Mouse (Mus musculus) MEL (cell line): ENCODE results near the gene Sap18.

Source experiments
- CHD2 ChIP-seq: IDR thresholded peaks from 2 replicates; pipeline ENCODE4 v1.6.1; 2011; ENCODE audit warnings: low read length, improper control_type of control experiment
- CTCF ChIP-seq, 3 experiments: IDR thresholded peaks in 2 of 3; conservative IDR thresholded peaks in 1 of 3; 2 replicates each; pipeline ENCODE4 v1.5.1; 2011 to 2012; ENCODE audit warnings: low read length in 3 of 3, low read depth in 2 of 3, mild to moderate bottlenecking in 2 of 3, improper control_type of control experiment in 1 of 3, inconsistent platforms in 1 of 3, mixed read lengths in 1 of 3, moderate library complexity in 1 of 3; ENCODE audit not compliant: control insufficient read depth in 1 of 3, insufficient read depth in 1 of 3, poor library complexity in 1 of 3, severe bottlenecking in 1 of 3
- E2F4 ChIP-seq: IDR thresholded peaks from 2 replicates; pipeline ENCODE4 v1.6.1; 2011; ENCODE audit warnings: low read depth, low read length, improper control_type of control experiment, borderline replicate concordance
- EP300 ChIP-seq, 2 experiments: IDR thresholded peaks; 2 replicates each; pipeline ENCODE4 v1.6.1; 2011; ENCODE audit warnings: improper control_type of control experiment in 2 of 2, low read length in 2 of 2, low read depth in 1 of 2, mild to moderate bottlenecking in 1 of 2
- GATA1 ChIP-seq: IDR thresholded peaks from 2 replicates; pipeline ENCODE4 v1.6.1; 2011; ENCODE audit warnings: low read depth, low read length, improper control_type of control experiment
- MAFK ChIP-seq: IDR thresholded peaks from 2 replicates; pipeline ENCODE4 v1.6.1; 2011; ENCODE audit warnings: low read depth, mild to moderate bottlenecking, low read length, improper control_type of control experiment, borderline replicate concordance
- MYC ChIP-seq: IDR thresholded peaks from 2 replicates; pipeline ENCODE4 v1.6.1; 2011; ENCODE audit warnings: low read depth, mild to moderate bottlenecking, low read length, improper control_type of control experiment, moderate library complexity
- TAL1 ChIP-seq: IDR thresholded peaks from 2 replicates; pipeline ENCODE4 v1.6.1; 2012; ENCODE audit warnings: mild to moderate bottlenecking, inconsistent platforms, low read length, moderate library complexity, mixed read lengths
- ZKSCAN1 ChIP-seq: IDR thresholded peaks from 2 replicates; pipeline ENCODE4 v1.6.1; 2012; ENCODE audit warnings: low read depth, mild to moderate bottlenecking, inconsistent platforms, low read length, improper control_type of control experiment, moderate library complexity
- ZMIZ1 ChIP-seq: IDR thresholded peaks from 2 replicates; pipeline ENCODE4 v1.6.1; 2012; ENCODE audit warnings: low read depth, mild to moderate bottlenecking, inconsistent platforms, low read length, improper control_type of control experiment, moderate library complexity

- TF ChIP-seq TAL1 (no peak), EP300 (IDR thresholded peaks at IDR 0.05; ENCODE audit: low read depth in 1 of 2, low read length in 2 of 2) (no peak), MAFK (no peak), CTCF (IDR thresholded peaks at IDR 0.05 in 2 of 3, conservative IDR thresholded peaks at IDR 0.05 in 1 of 3; ENCODE audit: control insufficient read depth in 1 of 3, insufficient read depth in 1 of 3, low read depth in 2 of 3, low read length in 3 of 3, poor library complexity in 1 of 3, severe bottlenecking in 1 of 3) (no peak), GATA1 (no peak), CHD2 (no peak), MYC (no peak), ZKSCAN1 (no peak), ZMIZ1 (no peak), E2F4 (no peak)
Measured at GRCm38 (mm10) chr14:57791171-57791570, 6.8 kb upstream of the Sap18 start.
